Mouse (Mus musculus) left cerebral cortex, adult 2 months (tissue): ENCODE measurements around the gene Rgs19. TPM values are rescaled to one million over a fixed set of nuclear protein-coding genes. Genes with fewer than 3 reads are reported as not detected.
A peak's percentile ranks its signal among the peaks of the same experiment; 100 is the strongest.

ENCODE experiments used
- DNase-seq, 2 experiments: peaks; one replicate each; pipeline ENCODE4 v3.0.0; 2021 to 2022; ENCODE audit warnings: low spot score in 2 of 2, mixed read lengths in 1 of 2; ENCODE audit errors: extremely low spot score in 1 of 2
- H3K27ac ChIP-seq: fragments of 200-600 bp; 2 replicates; pipeline ENCODE4 v1.8.1; 2022
- H3K4me3 ChIP-seq: fragments of 200-600 bp; 2 replicates; pipeline ENCODE4 v1.8.1; 2022
- CTCF ChIP-seq: fragments of 200-600 bp; IDR thresholded peaks from 2 replicates; pipeline ENCODE4 v1.8.1; 2022; ENCODE audit warnings: antibody characterized with exemption, mild to moderate bottlenecking, moderate library complexity
- intact Hi-C: fragments of 180-260 bp; cut with DNase I; formaldehyde crosslinking; loops from one replicate; pipeline ENCODE4 v1.15.1; 2025
- total RNA-seq, 2 experiments: library from RNA; stranded (reverse); gene quantifications; 2 replicates each; pipeline ENCODE4 v1.2.3; 2021

Rgs19 gene
- total RNA-seq, 2 experiments from 2014 or later: 30.6 to 33.2 TPM

DNA sequence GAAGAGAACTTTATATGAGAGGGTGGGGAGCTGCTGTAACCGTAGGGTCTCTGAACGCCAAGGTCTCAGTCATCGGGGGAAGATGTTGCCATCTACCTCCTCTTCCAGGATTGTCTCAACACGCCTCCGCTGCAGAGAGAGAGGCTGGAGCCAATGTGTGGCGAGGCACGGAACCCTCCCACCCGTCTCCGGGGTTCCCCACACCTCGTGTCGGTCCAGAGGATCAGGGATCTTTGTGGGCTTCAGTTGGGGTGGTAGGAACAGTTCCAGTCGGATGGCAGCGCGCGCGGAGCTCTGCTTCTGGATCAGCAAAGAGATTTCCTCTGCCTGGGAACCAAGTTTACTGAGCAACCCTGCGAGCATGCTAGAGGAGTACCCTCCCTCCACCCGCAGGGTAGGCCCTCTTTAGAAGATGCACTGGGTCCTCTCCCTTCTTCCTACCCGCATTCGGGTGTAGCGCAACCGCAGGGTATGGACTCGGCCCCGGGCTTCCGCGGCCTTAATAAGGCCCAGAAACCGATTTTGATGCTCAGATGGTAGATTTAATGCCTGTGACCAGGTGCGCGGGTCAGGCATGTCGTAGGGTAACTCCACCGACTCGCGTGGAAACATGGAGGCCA lies 3.1 kb upstream of the Rgs19 start:
- H3K4me3 ChIP-seq: no peak overlapping the region
- intact Hi-C loops: no loop called here
- H3K27ac ChIP-seq: no peak overlapping the region
- TF ChIP-seq CTCF: no peak
- DNase-seq: no peak

DNA sequence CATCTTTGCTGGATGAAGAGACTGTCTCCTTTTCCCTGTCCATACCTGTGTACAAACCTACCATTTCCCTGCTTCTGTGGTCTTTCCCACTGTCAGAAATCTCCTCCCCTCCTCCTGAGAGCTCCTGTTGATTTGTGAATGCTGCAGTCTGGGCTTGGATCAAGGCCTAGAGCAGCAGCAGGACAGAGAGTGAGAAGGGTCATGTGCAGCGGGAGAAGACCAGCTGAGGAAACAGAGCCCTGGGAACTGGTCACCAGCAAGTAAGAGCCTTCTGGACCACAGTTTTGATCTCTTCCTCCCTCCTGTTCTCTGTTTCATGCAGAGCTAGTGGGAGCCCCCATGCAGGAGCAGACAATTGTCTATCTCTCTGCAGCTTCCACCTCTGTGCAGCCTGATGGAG lies 2.0 kb upstream of the Rgs19 start:
- no peak overlapping the region for H3K4me3 ChIP-seq
- H3K27ac ChIP-seq: no peak overlapping the region
- no peak for DNase-seq
- TF ChIP-seq CTCF: no peak
- intact Hi-C loops: no loop called here

DNA sequence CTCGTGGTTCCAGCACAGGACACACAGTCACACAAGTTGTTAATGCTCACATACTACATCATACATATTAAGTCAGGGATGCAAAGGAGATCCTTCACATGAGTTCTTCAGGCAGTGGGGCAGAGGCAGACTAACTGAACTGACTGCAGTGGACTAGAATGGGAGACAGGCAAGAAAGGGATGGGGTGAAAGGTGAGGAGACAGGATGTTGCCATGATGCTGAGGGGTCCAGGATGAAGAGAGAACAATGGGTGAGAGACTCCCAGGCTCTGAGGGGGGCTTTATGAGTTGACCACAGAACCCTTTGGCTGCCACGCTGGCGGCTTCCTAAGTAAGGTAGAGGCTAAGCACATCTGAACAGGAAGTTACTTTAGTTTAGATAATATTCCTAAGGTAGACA lies 804 bp upstream of the Rgs19 start:
- TF ChIP-seq CTCF: no peak
- intact Hi-C loops: no loop called here
- Histone ChIP-seq H3K4me3 (no peak overlapping the region), H3K27ac (no peak overlapping the region)
- DNase-seq: no peak

DNA sequence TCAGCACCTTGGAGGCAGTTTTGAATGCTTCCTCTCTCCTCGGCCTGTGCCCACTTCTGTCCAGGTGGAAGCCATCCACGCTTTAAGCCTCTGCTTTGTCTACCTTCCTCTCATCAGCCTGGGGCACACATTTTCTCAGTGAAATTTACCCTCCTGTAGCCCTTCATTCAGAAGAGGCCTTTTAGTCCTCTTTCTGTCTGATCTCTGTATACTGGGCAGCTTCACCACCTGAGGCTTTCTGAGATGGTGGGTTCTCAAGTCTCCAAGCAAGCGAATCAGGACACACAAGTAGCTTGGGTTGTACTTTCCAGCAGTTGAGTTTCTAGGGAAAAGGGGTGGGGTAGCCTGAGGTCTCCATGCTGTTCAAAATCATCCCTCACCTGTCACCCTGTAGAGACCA lies 1.5 kb downstream of the Rgs19 start:
- intact Hi-C loops: no loop called here
- Histone ChIP-seq H3K27ac (no peak overlapping the region), H3K4me3 (no peak overlapping the region)
- no peak for DNase-seq
- TF ChIP-seq CTCF: no peak

DNA sequence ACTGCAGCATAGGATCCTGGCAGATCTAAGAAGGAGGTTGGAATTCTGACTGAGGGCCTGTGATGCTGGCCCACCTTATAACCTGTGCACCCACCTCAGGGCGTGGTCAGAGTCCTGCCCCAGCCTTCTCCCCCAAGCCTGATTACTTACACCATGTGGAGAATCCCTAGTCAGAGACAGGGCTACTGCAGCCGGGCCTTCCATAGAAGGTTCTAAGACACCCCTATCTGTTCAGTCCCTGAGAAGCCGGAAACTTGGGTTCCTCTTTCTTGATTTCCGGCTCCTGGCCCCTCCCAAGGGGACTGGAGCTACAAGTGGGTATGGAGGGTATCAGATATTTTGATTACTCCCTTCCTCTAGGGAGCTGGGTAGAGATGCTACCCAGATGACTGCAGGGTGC lies 2.2 kb downstream of the Rgs19 start:
- H3K27ac ChIP-seq: no peak overlapping the region
- TF ChIP-seq CTCF: no peak
- intact Hi-C loops: no loop called here
- no peak for DNase-seq
- no peak overlapping the region for H3K4me3 ChIP-seq

DNA sequence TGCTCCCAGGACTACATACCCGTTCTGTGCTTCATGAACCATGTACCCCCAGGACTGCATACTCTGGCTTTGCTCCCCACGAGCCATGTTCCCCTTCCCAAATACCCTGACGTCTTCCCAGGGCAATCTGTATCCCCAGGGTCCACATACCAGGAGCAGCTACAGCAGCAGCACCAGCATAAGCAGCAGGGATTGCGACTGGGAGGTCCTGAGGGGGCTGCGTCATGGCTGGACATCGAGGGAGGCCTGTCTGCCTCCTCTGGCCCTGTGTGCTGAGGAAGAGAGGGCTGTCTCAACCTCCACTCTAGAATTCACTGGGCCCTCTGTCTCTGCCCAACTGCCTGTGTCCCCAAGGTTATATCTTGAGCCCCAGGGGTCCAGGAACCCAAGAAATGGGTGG lies 2.7 kb downstream of the Rgs19 start:
- Histone ChIP-seq H3K4me3 (no peak overlapping the region), H3K27ac (no peak overlapping the region; the same call in 1 of the 2 replicates)
- no peak for DNase-seq
- TF ChIP-seq CTCF: no peak
- intact Hi-C loops: no loop called here

DNA sequence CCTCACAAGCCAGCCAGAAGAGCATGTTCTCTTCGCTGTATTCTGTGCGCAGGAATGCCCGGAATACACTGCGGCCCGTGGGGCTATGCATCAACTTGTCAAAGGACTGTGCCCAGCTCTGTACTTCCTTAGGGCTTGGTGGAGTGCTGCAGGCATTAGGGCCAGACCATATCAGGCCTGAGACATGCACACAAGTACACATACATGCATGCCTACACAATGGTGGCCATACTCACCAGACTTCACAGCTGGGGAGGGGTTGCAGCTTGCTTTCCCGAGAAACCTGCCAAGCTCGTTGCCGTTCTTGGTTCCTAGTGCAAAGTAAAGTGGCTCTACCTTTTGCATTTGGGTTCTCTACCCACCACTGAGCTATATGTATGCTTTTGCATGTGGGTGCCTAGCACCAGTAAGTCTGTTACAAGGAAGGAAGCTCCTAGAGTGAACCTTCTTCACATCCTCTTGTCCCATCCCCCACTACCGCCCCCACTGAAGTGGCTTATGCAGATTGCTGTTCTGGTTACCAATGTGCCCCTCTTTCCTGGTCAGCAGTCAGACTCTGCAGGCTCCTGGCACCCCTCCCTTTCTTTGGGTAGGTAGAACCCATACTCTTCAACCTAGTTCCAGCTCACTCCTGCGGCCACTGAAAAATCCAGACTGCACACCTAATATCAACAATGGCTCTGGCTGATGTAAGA lies 4.2 kb downstream of the Rgs19 start:
- DNase-seq: no peak
- intact Hi-C loops: no loop called here
- no peak for TF ChIP-seq CTCF
- no peak overlapping the region for H3K4me3 ChIP-seq
- no peak overlapping the region for H3K27ac ChIP-seq

DNA sequence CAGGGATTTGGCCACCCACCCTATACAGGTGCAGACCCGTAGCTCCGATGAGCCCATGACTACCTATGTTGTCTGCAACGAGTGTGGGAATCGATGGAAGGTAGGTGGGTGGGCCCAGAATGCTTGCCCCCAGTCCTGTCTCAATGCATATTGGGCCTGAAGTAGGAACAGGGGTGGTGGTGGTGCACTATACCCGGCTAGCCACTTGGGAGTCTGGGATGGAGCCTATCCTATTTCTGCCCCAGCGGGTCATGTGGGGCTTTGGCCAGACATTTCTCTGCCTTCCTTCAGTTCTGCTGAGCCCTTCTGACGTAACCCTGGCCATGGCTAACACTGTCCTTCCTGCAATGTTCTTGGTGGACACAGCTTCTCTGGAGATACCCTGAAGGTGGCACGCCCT lies 6.2 kb downstream of the Rgs19 start:
- no peak for DNase-seq
- intact Hi-C loops: no loop called here
- TF ChIP-seq CTCF: no peak
- H3K4me3 ChIP-seq: no peak overlapping the region
- no peak overlapping the region for H3K27ac ChIP-seq

DNA sequence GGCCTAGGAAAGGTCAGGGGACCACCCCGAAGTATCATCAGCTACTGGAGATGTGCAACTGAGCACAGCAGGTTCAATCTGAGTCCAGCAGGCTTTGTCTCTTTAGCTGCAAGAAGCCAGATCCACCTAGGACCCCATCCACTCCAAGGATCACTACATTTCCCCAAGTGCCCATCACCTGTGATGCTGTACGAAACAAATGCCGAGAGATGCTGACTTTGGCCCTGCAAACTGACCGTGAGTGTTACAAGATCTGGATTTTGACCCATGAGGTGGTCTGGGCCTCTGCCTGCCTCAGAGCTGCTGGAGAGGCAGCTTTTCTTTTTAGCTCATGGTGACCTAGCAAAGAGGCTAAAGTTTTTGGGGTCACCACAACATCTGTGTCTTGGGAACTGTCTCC lies 8.1 kb downstream of the Rgs19 start:
- H3K27ac ChIP-seq: no peak overlapping the region
- no peak for DNase-seq
- TF ChIP-seq CTCF: no peak
- H3K4me3 ChIP-seq: no peak overlapping the region
- intact Hi-C loops: no loop called here

DNA sequence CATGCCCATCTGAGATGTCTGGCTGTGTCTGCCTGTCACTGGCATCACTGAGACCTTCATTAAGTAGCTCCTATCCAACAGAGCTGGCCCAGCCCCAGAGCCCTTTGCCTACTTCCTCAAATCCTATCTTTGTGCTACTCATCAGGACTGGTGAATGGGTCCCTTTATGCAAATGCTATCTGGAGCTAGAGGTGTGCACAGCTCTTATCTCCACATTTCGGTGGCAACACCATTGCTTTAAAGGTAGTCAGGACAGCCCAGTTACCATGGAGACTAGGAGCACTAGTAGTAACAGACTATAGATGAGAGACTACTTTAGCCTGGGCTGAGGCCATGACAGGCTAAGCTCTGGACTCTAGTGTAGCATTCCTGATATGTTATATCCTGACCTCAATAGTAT lies 9.1 kb downstream of the Rgs19 start:
- intact Hi-C loops: no loop called here
- DNase-seq: no peak
- Histone ChIP-seq H3K4me3 (no peak overlapping the region), H3K27ac (no peak overlapping the region)
- TF ChIP-seq CTCF: no peak

DNA sequence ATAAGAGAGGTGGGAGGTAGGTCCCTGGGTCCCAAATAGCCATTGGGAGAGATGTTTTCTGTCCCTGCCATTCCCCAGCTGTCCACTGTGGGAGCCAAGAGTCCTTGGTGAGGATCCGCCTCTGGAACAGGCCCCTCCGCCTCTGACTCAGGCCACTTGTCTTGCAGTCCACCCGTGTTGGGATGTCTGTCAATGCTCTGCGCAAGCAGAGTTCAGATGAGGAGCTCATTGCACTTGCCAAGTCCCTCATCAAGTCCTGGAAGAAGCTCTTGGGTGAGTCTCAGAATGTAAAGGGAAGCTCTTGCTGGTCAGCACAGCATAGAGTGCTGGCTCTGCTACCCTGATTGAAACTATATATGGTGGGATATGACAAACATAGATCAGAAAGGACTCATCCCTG lies 10.4 kb downstream of the Rgs19 start:
- Histone ChIP-seq H3K27ac (no peak overlapping the region), H3K4me3 (no peak overlapping the region)
- no peak for TF ChIP-seq CTCF
- intact Hi-C loops: no loop called here
- DNase-seq: no peak

DNA sequence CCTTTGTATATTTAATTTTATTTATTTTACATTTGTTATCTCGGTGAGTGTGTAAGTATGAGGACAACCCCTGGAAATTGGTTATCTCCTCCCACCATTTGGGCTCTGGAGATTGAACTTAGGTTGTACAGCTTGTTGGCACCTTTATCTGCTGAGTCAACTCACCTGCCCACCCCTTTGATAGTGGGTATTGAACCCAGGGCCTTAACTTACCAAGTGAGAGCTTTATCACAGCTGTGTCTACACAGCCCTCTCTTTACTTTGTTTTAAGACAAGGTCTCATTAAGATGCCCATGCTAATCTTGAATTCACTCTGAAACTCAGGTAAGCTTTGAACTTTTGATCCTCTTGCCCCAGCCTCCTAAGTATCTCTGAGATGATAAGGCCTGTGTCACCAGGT lies 11.8 kb downstream of the Rgs19 start:
- no peak for TF ChIP-seq CTCF
- intact Hi-C loops: no loop called here
- no peak for DNase-seq
- no peak overlapping the region for H3K4me3 ChIP-seq
- H3K27ac ChIP-seq: no peak overlapping the region

DNA sequence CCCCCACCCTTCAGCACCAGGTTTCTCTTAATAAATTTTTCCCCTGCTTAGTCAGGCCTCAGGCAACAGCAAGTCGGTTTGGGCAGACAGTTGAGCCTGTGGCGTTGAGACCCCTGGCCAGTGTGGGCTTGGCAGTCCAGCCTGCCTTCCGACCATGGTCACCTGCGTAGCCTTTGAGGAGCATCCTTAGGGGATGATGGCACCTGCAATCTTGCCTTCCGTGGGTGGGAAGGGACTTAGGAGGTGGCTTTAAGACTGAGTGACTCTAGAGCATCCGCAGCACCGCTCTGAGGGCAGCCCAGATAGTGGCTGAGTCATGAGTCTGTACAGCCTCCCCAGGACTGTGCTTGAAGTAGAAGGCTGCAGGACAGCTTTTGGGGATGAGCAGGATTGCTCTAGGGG lies 13.1 kb downstream of the Rgs19 start:
- no peak for TF ChIP-seq CTCF
- intact Hi-C loops: no loop called here
- DNase-seq: peak in 1 of 2 experiments; percentile 42
- Histone ChIP-seq H3K27ac (peak overlapping the region; percentile 96), H3K4me3 (peak overlapping the region; percentile 95)
